Mouse (Mus musculus) intestine, postnatal 0 days (tissue): ENCODE results near the gene Hap1. TPM values are rescaled to one million over a fixed set of nuclear protein-coding genes. Genes with fewer than 3 reads are reported as not detected.
A peak's percentile ranks its signal among the peaks of the same experiment; 100 is the strongest.
"Not testable (repeated sequence)": the region's sequence is repeated elsewhere in the genome, so short reads cannot be mapped to it uniquely, and the experiment has no call there.

Source experiments
- ATAC-seq: fragments of 200-750 bp; cut with Nextera tagmentation; 2 replicates; pipeline ENCODE4 v1.8.0; 2017; ENCODE audit warnings: mild to moderate bottlenecking, moderate TSS enrichment, moderate library complexity
- H3K27ac ChIP-seq: fragments of 300-500 bp; sonication (generic); 2 replicates; pipeline ENCODE4 v1.5.1; 2014; ENCODE audit warnings: mild to moderate bottlenecking, low read depth, low read length, moderate library complexity
- H3K27me3 ChIP-seq: fragments of 300-500 bp; sonication (generic); replicated peaks from 2 replicates; pipeline ENCODE4 v1.6.1; 2014; ENCODE audit warnings: low read length, mixed read lengths; ENCODE audit not compliant: control insufficient read depth, insufficient read depth
- H3K36me3 ChIP-seq: fragments of 300-500 bp; sonication (generic); 2 replicates; pipeline ENCODE4 v1.6.1; 2014; ENCODE audit warnings: mild to moderate bottlenecking, moderate library complexity; ENCODE audit not compliant: control insufficient read depth, insufficient read depth
- H3K4me1 ChIP-seq: fragments of 300-500 bp; sonication (generic); replicated peaks from 2 replicates; pipeline ENCODE4 v1.6.1; 2014; ENCODE audit warnings: antibody characterized with exemption, low read length, mixed read lengths; ENCODE audit not compliant: control insufficient read depth, insufficient read depth
- H3K4me2 ChIP-seq: fragments of 300-500 bp; sonication (generic); replicated peaks from 2 replicates; pipeline ENCODE4 v1.6.1; 2014; ENCODE audit warnings: low read depth, mild to moderate bottlenecking, moderate library complexity
- H3K4me3 ChIP-seq: fragments of 300-500 bp; sonication (generic); 2 replicates; pipeline ENCODE4 v1.5.1; 2014; ENCODE audit warnings: low read depth, low read length
- H3K9ac ChIP-seq: fragments of 300-500 bp; sonication (generic); 2 replicates; pipeline ENCODE4 v1.6.1; 2014; ENCODE audit warnings: mild to moderate bottlenecking, low read depth, low read length
- H3K9me3 ChIP-seq: fragments of 300-500 bp; sonication (generic); 2 replicates; pipeline ENCODE4 v1.6.1; 2016; ENCODE audit warnings: mixed run types; ENCODE audit not compliant: control insufficient read depth
- CTCF ChIP-seq: sonication (generic); IDR thresholded peaks from 2 replicates; pipeline ENCODE4 v1.5.1; 2016; ENCODE audit warnings: low read depth, mild to moderate bottlenecking, control low read depth, antibody characterized with exemption, moderate library complexity
- WGBS: fragments of 180-500 bp; shearing (Covaris S2); extraction: QIAGEN DNeasy Blood & Tissue Kit; methylation state at CpG from one replicate; pipeline ENCODE4 v1.1.7; 2014; 5-methylcytosine and 5-hydroxymethylcytosine counted together
- polyA plus RNA-seq: library from polyadenylated mRNA; unstranded; fragments of >200 nt; fragmentation: Nextera tagmentation; extraction: Ambion mirVana; gene quantifications from 2 replicates; pipeline ENCODE4 v1.2.1, GENCODE M21; 2015

The Hap1 gene
- polyA plus RNA-seq, 1 experiment from 2014 or later = 10.0 TPM

DNA sequence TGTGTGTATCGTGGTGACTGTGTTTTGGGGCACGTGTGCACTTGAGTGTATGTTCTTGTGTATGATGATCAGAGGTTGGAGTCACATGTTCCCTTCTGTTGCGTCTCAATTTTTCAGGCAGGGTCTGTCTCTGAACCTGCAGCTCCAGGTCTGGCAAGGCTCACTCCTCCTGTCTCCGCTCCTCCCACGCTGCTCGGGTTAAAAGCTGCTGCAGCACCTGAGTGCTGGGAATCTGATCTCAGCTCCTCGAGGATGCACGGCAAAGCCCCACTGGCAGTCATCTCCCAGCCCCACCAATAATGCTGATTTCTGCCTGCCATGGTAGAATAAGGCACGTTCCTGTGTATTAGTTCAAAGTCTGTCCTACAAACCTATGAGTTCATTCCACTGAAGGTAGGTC lies 19.2 kb upstream of the Hap1 start:
- ATAC-seq = no peak
- peaks cover 90% of the 10 kb centered on the region for H3K36me3 ChIP-seq
- H3K27me3 ChIP-seq = no peaks in the 10 kb centered on the region
- H3K4me1 ChIP-seq = no peaks in the 10 kb centered on the region
- H3K9me3 ChIP-seq = no peaks in the 10 kb centered on the region
- no peak overlapping the region for H3K4me2 ChIP-seq
- 88% methylated on average over 9 of the region's 9 CpGs for WGBS
- no peak overlapping the region for H3K9ac ChIP-seq
- TF ChIP-seq CTCF = no peak
- H3K4me3 ChIP-seq = no peak overlapping the region
- H3K27ac ChIP-seq = no peak overlapping the region

DNA sequence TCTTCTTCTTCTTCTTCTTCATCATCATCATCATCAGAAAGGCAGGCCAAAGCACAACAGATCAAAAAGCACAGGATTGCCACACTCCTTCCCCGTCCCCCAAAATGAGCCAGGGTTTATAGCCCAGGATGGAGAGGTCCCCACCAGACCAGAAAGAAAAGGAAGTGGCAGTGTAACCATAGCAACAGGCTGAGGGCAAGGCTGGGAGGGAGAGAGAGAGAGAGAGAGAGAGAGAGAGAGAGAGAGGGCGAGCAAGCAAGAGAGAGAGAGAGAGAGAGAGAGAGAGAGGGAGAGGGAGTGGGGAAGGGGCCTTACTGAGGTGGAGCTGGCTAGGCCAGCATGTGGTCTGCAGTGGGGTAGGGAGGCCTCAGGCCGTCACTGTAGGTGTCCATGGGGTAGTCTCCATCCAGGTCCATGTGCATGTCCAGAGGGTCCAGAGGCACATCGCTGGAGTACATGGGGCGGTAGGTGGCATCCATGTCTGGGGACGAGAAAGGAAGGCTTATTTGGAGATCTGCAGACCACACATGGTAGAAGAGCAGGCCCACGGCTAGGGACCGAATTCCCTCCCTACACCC lies 16.1 kb upstream of the Hap1 start:
- Histone ChIP-seq H3K4me3 (no peak overlapping the region), H3K9me3 (no peaks in the 10 kb centered on the region), H3K27me3 (no peaks in the 10 kb centered on the region), H3K4me1 (no peaks in the 10 kb centered on the region), H3K27ac (no peak overlapping the region), H3K4me2 (no peak overlapping the region), H3K9ac (no peak overlapping the region), H3K36me3 (peaks cover 70% of the 10 kb centered on the region)
- no peak for TF ChIP-seq CTCF
- ATAC-seq = no peak
- WGBS = 81% methylated on average over 7 of the region's 8 CpGs

DNA sequence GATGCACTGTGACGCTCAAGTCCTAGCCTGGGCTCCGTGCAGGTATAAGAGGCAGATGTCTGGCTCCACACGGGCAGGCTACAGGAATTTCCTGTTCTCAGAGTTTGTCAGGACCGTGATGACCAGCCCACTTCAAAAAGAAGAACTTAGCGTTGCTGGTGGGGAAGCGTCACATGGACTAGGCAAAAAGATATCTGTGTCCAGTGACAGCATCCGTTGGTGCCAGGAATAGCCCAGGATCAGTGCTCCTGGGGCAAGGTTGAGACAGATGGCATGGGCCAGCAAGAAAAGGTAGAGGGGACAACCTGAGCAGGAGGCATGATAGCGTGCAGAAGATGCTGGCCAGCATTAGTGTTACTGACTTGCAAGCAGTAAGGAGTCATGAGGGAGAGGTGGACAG lies 13.9 kb upstream of the Hap1 start:
- WGBS = 75% methylated on average over 8 of the region's 8 CpGs
- Histone ChIP-seq H3K9me3 (no peaks in the 10 kb centered on the region), H3K4me1 (no peaks in the 10 kb centered on the region), H3K27me3 (no peaks in the 10 kb centered on the region), H3K27ac (no peak overlapping the region), H3K4me2 (no peak overlapping the region), H3K4me3 (no peak overlapping the region), H3K9ac (no peak overlapping the region), H3K36me3 (peaks cover 50% of the 10 kb centered on the region)
- no peak for ATAC-seq
- no peak for TF ChIP-seq CTCF

GRCm38 (mm10) chr11:100369145-100369544 lies 13.2 kb upstream of the Hap1 start:
- Histone ChIP-seq H3K9me3 (no peaks in the 10 kb centered on the region), H3K4me1 (no peaks in the 10 kb centered on the region), H3K27me3 (no peaks in the 10 kb centered on the region), H3K4me2 (no peak overlapping the region), H3K36me3 (peaks cover 45% of the 10 kb centered on the region), H3K27ac (no peak overlapping the region), H3K4me3 (no peak overlapping the region), H3K9ac (no peak overlapping the region)
- no peak for ATAC-seq
- TF ChIP-seq CTCF = no peak
- WGBS = 63% methylated on average over 7 of the region's 7 CpGs

- Histone ChIP-seq H3K36me3 (no peaks in the 10 kb centered on the region), H3K27ac (no peak overlapping the region), H3K4me1 (no peaks in the 10 kb centered on the region), H3K4me3 (no peak overlapping the region), H3K4me2 (no peak overlapping the region), H3K9me3 (no peaks in the 10 kb centered on the region), H3K9ac (no peak overlapping the region), H3K27me3 (peaks cover 11% of the 10 kb centered on the region; the same call in 1 of the 2 replicates)
- TF ChIP-seq CTCF = peak; percentile 89
- no peak for ATAC-seq
- 17% methylated on average over 12 of the region's 12 CpGs for WGBS
These were observed 7.1 kb upstream of the Hap1 start for GRCm38 (mm10) chr11:100362979-100363562.

DNA sequence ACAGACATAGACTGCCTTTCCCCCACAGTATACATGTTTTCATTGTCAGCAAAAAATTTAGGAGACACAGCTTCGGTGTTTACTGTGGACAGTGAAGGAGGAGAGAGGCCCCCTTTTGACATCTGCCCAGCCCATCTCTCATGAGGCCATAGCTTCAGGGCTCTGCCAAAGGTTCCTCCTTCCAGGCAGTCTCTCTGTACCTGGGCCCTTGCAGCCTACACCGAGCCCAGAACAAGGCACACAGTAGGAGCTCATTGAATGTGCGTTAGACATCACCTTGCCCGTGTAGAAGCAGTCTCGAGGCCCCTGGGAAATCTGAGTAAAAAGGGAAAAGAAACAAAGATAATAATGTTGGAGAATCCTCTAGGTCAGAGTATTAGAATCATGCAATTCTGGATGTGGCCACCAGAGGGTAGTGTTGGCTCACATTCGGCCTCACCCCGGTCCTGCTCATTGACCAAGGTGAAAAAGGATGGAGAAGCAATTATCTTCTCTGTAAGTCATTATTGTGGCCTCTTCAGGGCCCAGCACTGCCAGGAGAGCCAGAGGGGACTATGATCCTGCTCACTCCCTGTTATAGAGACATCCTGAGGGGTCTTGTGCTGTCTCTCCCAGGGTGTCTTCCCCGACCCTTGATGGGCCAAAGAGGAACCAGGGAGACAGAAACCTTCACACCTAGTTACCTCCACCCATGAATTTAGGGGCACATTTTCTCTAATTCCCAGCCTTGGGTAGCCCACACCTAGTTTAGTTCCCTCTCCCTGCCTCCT lies 6.5 kb upstream of the Hap1 start:
- Histone ChIP-seq H3K9ac (no peak overlapping the region), H3K27me3 (peaks cover 11% of the 10 kb centered on the region; the same call in 1 of the 2 replicates), H3K4me1 (no peaks in the 10 kb centered on the region), H3K27ac (no peak overlapping the region), H3K4me3 (no peak overlapping the region), H3K4me2 (no peak overlapping the region), H3K36me3 (no peaks in the 10 kb centered on the region), H3K9me3 (no peaks in the 10 kb centered on the region)
- TF ChIP-seq CTCF = peak; percentile 93
- 12% methylated on average over 8 of the region's 8 CpGs for WGBS
- ATAC-seq = peak; percentile 28; the same call in 1 of the 2 replicates

DNA sequence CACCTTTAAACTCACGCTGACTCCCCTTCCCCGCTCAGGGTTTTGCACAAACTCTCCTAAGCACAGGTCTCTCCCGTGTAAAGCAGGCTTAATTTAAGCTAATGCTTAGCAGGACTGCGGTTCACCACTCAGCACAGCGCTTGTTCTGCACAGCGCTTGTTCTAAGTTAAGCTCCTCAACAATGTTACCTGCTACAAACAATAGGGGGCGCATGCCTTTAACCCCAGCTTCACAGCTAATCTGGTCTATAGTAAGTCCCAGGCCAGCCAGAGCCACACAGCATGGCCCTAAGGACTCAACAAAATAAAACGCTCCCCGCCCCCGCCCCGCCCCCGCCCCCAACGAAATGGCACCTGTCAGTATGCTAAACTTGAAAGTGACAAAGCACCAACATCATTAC lies 5.1 kb upstream of the Hap1 start:
- H3K27me3 ChIP-seq = peaks cover 19% of the 10 kb centered on the region; the same call in 1 of the 2 replicates
- not testable (repeated sequence) for H3K4me2 ChIP-seq, H3K4me1 ChIP-seq, H3K27ac ChIP-seq, H3K9ac ChIP-seq, H3K36me3 ChIP-seq, H3K4me3 ChIP-seq, ATAC-seq, H3K9me3 ChIP-seq
- no CpG with 5 or more reads among the region's 13 CpGs for WGBS
